Mouse (Mus musculus) ES-Bruce4 (cell line): ENCODE data around the gene Ahcyl1.

Experiments
- CTCF ChIP-seq: IDR thresholded peaks from one replicate; pipeline ENCODE4 v1.8.1; 2011; ENCODE audit warnings: low read depth, low read length
- EP300 ChIP-seq: IDR thresholded peaks from 2 replicates; pipeline ENCODE4 v1.6.1; 2011; ENCODE audit warnings: low read depth, low read length; ENCODE audit not compliant: insufficient read depth
- POLR2A ChIP-seq: IDR thresholded peaks from one replicate; pipeline ENCODE4 v1.8.1; 2011; ENCODE audit warnings: low read length; ENCODE audit not compliant: insufficient read depth

GRCm38 (mm10) chr3:107709156-107709555 is 12.8 kb upstream of the Ahcyl1 start:
- no peak for TF ChIP-seq CTCF
- no peak for TF ChIP-seq POLR2A
- TF ChIP-seq EP300: no peak
